Mouse (Mus musculus): ENCODE measurements around the gene Scgb1b30.
"Not testable (repeated sequence)": the region's sequence is repeated elsewhere in the genome, so short reads cannot be mapped to it uniquely, and the experiment has no call there.

The Scgb1b30 gene

GRCm38 (mm10) chr7:34094911-34095481 lies at the start of gene Scgb1b30:
TSS of gene Scgb1b30 (plus strand) at chr7:34095431.
- no peak for DNase-seq

- DNase-seq, result not testable (repeated sequence)
Observed at GRCm38 (mm10) chr7:34068132-34068531, 27.1 kb upstream of the Scgb1b30 start.

- no peak for DNase-seq
Observed at GRCm38 (mm10) chr7:34100002-34100401, 4.8 kb downstream of the Scgb1b30 start.

GRCm38 (mm10) chr7:34101276-34101675 lies 6.0 kb downstream of the Scgb1b30 start:
- DNase-seq, result no peak

- DNase-seq, result no peak
Observed at GRCm38 (mm10) chr7:34109190-34109589, 14.0 kb downstream of the Scgb1b30 start.

GRCm38 (mm10) chr7:34116601-34117000 lies 21.4 kb downstream of the Scgb1b30 start:
- DNase-seq, result no peak

- DNase-seq, result not testable (repeated sequence)
Observed at GRCm38 (mm10) chr7:34120636-34121035, 25.4 kb downstream of the Scgb1b30 start.

GRCm38 (mm10) chr7:34122987-34123720 lies 27.9 kb downstream of the Scgb1b30 start:
- DNase-seq, result no peak

- DNase-seq, result no peak
Observed at GRCm38 (mm10) chr7:34125346-34125745, 30.1 kb downstream of the Scgb1b30 start.

- DNase-seq, result no peak
Observed at GRCm38 (mm10) chr7:34126291-34126690, 31.1 kb downstream of the Scgb1b30 start.

GRCm38 (mm10) chr7:34131118-34131517 lies 35.9 kb downstream of the Scgb1b30 start:
- DNase-seq, result no peak

- no peak for DNase-seq
Observed at GRCm38 (mm10) chr7:34131959-34132354, 36.7 kb downstream of the Scgb1b30 start.

- no peak for DNase-seq
Observed at GRCm38 (mm10) chr7:34132355-34133079, 37.3 kb downstream of the Scgb1b30 start.

- DNase-seq, result no peak
Observed at GRCm38 (mm10) chr7:34133117-34133762, 38.0 kb downstream of the Scgb1b30 start, which contains the start of gene Wtip. TSS of gene Wtip (minus strand) at chr7:34133268.

- no peak for DNase-seq
Observed at GRCm38 (mm10) chr7:34134336-34134735, 39.1 kb downstream of the Scgb1b30 start.

GRCm38 (mm10) chr7:34139493-34139892 lies 44.3 kb downstream of the Scgb1b30 start:
- DNase-seq, result no peak

- no peak for DNase-seq
Observed at GRCm38 (mm10) chr7:34141123-34141522, 45.9 kb downstream of the Scgb1b30 start.

GRCm38 (mm10) chr7:34147193-34147592 lies 52.0 kb downstream of the Scgb1b30 start:
- DNase-seq, result no peak

All from B cell, adult 2 months (primary cell).